Mouse (Mus musculus): ENCODE measurements around the gene Tes.

DNA sequence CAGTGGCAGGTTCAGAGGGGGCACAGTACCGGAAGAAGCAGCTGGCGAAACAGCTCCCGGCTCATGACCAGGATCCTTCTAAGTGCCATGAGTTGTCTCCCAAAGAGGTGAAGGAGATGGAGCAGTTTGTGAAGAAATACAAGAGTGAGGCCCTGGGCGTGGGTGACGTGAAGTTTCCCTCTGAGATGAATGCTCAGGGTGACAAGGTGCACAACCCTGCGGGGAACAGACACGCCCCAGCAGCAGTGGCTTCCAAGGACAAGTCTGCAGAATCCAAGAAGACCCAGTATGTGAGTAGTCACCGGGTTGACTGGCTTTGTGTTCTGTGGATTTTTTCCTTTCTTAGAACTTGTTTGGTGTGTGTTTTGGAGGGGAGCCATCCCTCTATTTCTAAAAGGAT, 32.4 kb downstream of the Tes start:
- no peak for TF ChIP-seq CTCF (IDR thresholded peaks at IDR 0.05; ENCODE audit: low read depth)
- no peak for TF ChIP-seq EP300 (optimal IDR thresholded peaks at IDR 0.05)

Data from stomach, postnatal 0 days (tissue).